Mouse (Mus musculus) CD8-positive naive resting alpha-beta T cell, adult 2 months (primary cell): ENCODE measurements around the gene Hdgf.

Source experiments
- DNase-seq, 2 experiments: peaks; one replicate each; pipeline ENCODE4 v3.0.0; 2022; ENCODE audit warnings: low read depth in 2 of 2, low spot score in 2 of 2

Hdgf gene

GRCm38 (mm10) chr3:87909381-87909780 is 3.3 kb downstream of the Hdgf start:
- no peak for DNase-seq

GRCm38 (mm10) chr3:87909874-87910273 is 3.8 kb downstream of the Hdgf start:
- no peak for DNase-seq

- no peak for DNase-seq
Measured at GRCm38 (mm10) chr3:87910573-87911141, 4.5 kb downstream of the Hdgf start.

- no peak for DNase-seq
Measured at GRCm38 (mm10) chr3:87913491-87913890, 7.4 kb downstream of the Hdgf start.

GRCm38 (mm10) chr3:87913891-87914290 is 7.8 kb downstream of the Hdgf start:
- DNase-seq, result no peak

- no peak for DNase-seq
Measured at GRCm38 (mm10) chr3:87916990-87917389, 10.9 kb downstream of the Hdgf start.

- no peak for DNase-seq
Measured at GRCm38 (mm10) chr3:87918551-87918950, 12.4 kb downstream of the Hdgf start.

GRCm38 (mm10) chr3:87919336-87920108 is 13.4 kb downstream of the Hdgf start, which contains the start of gene Mrpl24:
TSS of gene Mrpl24 (plus strand) at chr3:87919506.
- DNase-seq, result peak; percentile 53 to 58

- DNase-seq, result no peak
Measured at GRCm38 (mm10) chr3:87920270-87920943, 14.3 kb downstream of the Hdgf start.

GRCm38 (mm10) chr3:87924996-87925395 is 18.9 kb downstream of the Hdgf start:
- no peak for DNase-seq

- DNase-seq, result no peak
Measured at GRCm38 (mm10) chr3:87927452-87927851, 21.3 kb downstream of the Hdgf start.

- DNase-seq, result no peak
Measured at GRCm38 (mm10) chr3:87929341-87930077, 23.4 kb downstream of the Hdgf start.

- DNase-seq, result peak; percentile 93 to 94
Measured at GRCm38 (mm10) chr3:87930078-87930795, 24.1 kb downstream of the Hdgf start, which contains the start of the genes Isg20l2 and Rrnad1. TSS of gene Isg20l2 (plus strand) at chr3:87930314. TSS of gene Rrnad1 (minus strand) at chr3:87930717.

GRCm38 (mm10) chr3:87934026-87934425 is 27.9 kb downstream of the Hdgf start:
- DNase-seq, result no peak

- no peak for DNase-seq
Measured at GRCm38 (mm10) chr3:87934501-87934900, 28.4 kb downstream of the Hdgf start.

- no peak for DNase-seq
Measured at GRCm38 (mm10) chr3:87935201-87935600, 29.1 kb downstream of the Hdgf start.

GRCm38 (mm10) chr3:87935776-87936175 is 29.7 kb downstream of the Hdgf start:
- DNase-seq, result peak; percentile 48 to 52

GRCm38 (mm10) chr3:87940611-87941010 is 34.5 kb downstream of the Hdgf start:
- DNase-seq, result no peak

GRCm38 (mm10) chr3:87942471-87942870 is 36.4 kb downstream of the Hdgf start:
- no peak for DNase-seq

GRCm38 (mm10) chr3:87943586-87943985 is 37.5 kb downstream of the Hdgf start:
- DNase-seq, result no peak
